Mouse (Mus musculus) heart, embryonic 10.5 days (tissue): ENCODE results near the gene Gnmt. TPM values are rescaled to one million over a fixed set of nuclear protein-coding genes. Genes with fewer than 3 reads are reported as not detected.

Experiments
- DNase-seq: peaks from one replicate; pipeline ENCODE4 v3.0.0-alpha.2; 2017; ENCODE audit warnings: low spot score
- H3K27ac ChIP-seq: fragments of 300-500 bp; sonication (generic); 2 replicates; pipeline ENCODE4 v1.5.1; 2016; ENCODE audit warnings: mild to moderate bottlenecking
- H3K27me3 ChIP-seq: fragments of 300-500 bp; sonication (generic); 2 replicates; pipeline ENCODE4 v1.6.1; 2016; ENCODE audit warnings: mild to moderate bottlenecking; ENCODE audit not compliant: poor library complexity, insufficient read depth, severe bottlenecking
- H3K36me3 ChIP-seq: fragments of 300-500 bp; sonication (generic); 2 replicates; pipeline ENCODE4 v1.6.1; 2016; ENCODE audit warnings: mild to moderate bottlenecking, moderate library complexity
- H3K4me1 ChIP-seq: fragments of 300-500 bp; sonication (generic); 2 replicates; pipeline ENCODE4 v1.6.1; 2016; ENCODE audit warnings: mild to moderate bottlenecking
- H3K4me3 ChIP-seq: fragments of 300-500 bp; sonication (generic); 2 replicates; pipeline ENCODE4 v1.5.1; 2016; ENCODE audit warnings: mild to moderate bottlenecking, moderate library complexity
- H3K9me3 ChIP-seq: fragments of 300-500 bp; sonication (generic); 2 replicates; pipeline ENCODE4 v1.6.1; 2016; ENCODE audit warnings: mild to moderate bottlenecking, moderate library complexity
- WGBS: fragments of 180-500 bp; shearing (Covaris S2); methylation state at CpG from one replicate; pipeline ENCODE4 v1.1.7; 2016; 5-methylcytosine and 5-hydroxymethylcytosine counted together
- polyA plus RNA-seq: library from polyadenylated mRNA; unstranded; fragments of >200 nt; fragmentation: Nextera tagmentation; extraction: Ambion mirVana; gene quantifications from 2 replicates; pipeline ENCODE4 v1.2.1, GENCODE M21; 2016

Gnmt gene
- polyA plus RNA-seq, 1 experiment from 2014 or later: 2.3 TPM

- H3K27me3 ChIP-seq: no peaks in the 10 kb centered on the region
- no peaks in the 10 kb centered on the region for H3K36me3 ChIP-seq
- H3K27ac ChIP-seq: no peak overlapping the region
- no peak overlapping the region for H3K4me3 ChIP-seq
- WGBS: 72% methylated on average over 12 of the region's 12 CpGs
- H3K9me3 ChIP-seq: no peaks in the 10 kb centered on the region
- DNase-seq: no peak
- peaks cover 3% of the 10 kb centered on the region for H3K4me1 ChIP-seq
Measured at GRCm38 (mm10) chr17:46758753-46759152, 29.8 kb upstream of the Gnmt start.

- Histone ChIP-seq H3K4me1 (peaks cover 17% of the 10 kb centered on the region), H3K36me3 (peaks cover 9% of the 10 kb centered on the region), H3K4me3 (peak within 1 kb of the TSS; percentile 82), H3K27me3 (no peaks in the 10 kb centered on the region), H3K27ac (peak within 1 kb of the TSS; percentile 92), H3K9me3 (no peaks in the 10 kb centered on the region)
- DNase-seq: peak; percentile 99
- WGBS: under 1% methylated on average over 58 of the region's 58 CpGs
Measured at GRCm38 (mm10) chr17:46751794-46752556, 23.0 kb upstream of the Gnmt start, which contains the start of gene Cnpy3. Gene Cnpy3, minus strand, starts transcription at chr17:46752214.

GRCm38 (mm10) chr17:46751056-46751793 is 22.3 kb upstream of the Gnmt start:
- Histone ChIP-seq H3K36me3 (peaks cover 17% of the 10 kb centered on the region), H3K4me3 (peak overlapping the region; percentile 82), H3K27me3 (no peaks in the 10 kb centered on the region), H3K4me1 (peaks cover 16% of the 10 kb centered on the region), H3K27ac (peak overlapping the region; percentile 92), H3K9me3 (no peaks in the 10 kb centered on the region)
- WGBS: 33% methylated on average over 16 of the region's 16 CpGs
- DNase-seq: peak; percentile 83

- DNase-seq: no peak
- H3K9me3 ChIP-seq: no peaks in the 10 kb centered on the region
- H3K4me1 ChIP-seq: peaks cover 14% of the 10 kb centered on the region
- WGBS: 94% methylated on average over 4 of the region's 4 CpGs
- H3K4me3 ChIP-seq: peak overlapping the region; percentile 82
- no peaks in the 10 kb centered on the region for H3K27me3 ChIP-seq
- peaks cover 22% of the 10 kb centered on the region for H3K36me3 ChIP-seq
- peak overlapping the region; percentile 92; the same call in 1 of the 2 replicates for H3K27ac ChIP-seq
Measured at GRCm38 (mm10) chr17:46750580-46750979, 21.6 kb upstream of the Gnmt start.

- 84% methylated on average over 5 of the region's 5 CpGs for whole genome bisulfite sequencing
- no peak overlapping the region for H3K27ac ChIP-seq
Measured at GRCm38 (mm10) chr17:46749282-46749681, 20.3 kb upstream of the Gnmt start.

GRCm38 (mm10) chr17:46747806-46748205 is 18.8 kb upstream of the Gnmt start:
- no peak for DNase-seq
- peaks cover 14% of the 10 kb centered on the region for H3K4me1 ChIP-seq

More at GRCm38 (mm10) chr17:46749282-46749681, 20.3 kb upstream of the Gnmt start:
- Histone ChIP-seq H3K4me3 (no peak overlapping the region), H3K36me3 (peaks cover 34% of the 10 kb centered on the region), H3K9me3 (no peaks in the 10 kb centered on the region), H3K27me3 (no peaks in the 10 kb centered on the region), H3K4me1 (peaks cover 14% of the 10 kb centered on the region)
- DNase-seq: no peak

GRCm38 (mm10) chr17:46747234-46747633 is 18.3 kb upstream of the Gnmt start:
- Histone ChIP-seq H3K27ac (no peak overlapping the region), H3K4me1 (peaks cover 9% of the 10 kb centered on the region), H3K9me3 (no peaks in the 10 kb centered on the region), H3K36me3 (peaks cover 53% of the 10 kb centered on the region), H3K4me3 (no peak overlapping the region), H3K27me3 (no peaks in the 10 kb centered on the region)
- no peak for DNase-seq
- 83% methylated on average over 8 of the region's 8 CpGs for WGBS

More at GRCm38 (mm10) chr17:46747806-46748205, 18.8 kb upstream of the Gnmt start:
- H3K27ac ChIP-seq: no peak overlapping the region
- WGBS: 89% methylated on average over 2 of the region's 2 CpGs
- H3K27me3 ChIP-seq: no peaks in the 10 kb centered on the region
- no peaks in the 10 kb centered on the region for H3K9me3 ChIP-seq
- H3K4me3 ChIP-seq: no peak overlapping the region
- peaks cover 49% of the 10 kb centered on the region for H3K36me3 ChIP-seq

- no peaks in the 10 kb centered on the region for H3K9me3 ChIP-seq
- H3K27ac ChIP-seq: no peak overlapping the region
- 87% methylated on average over 2 of the region's 2 CpGs for WGBS
- peaks cover 63% of the 10 kb centered on the region for H3K36me3 ChIP-seq
- no peak overlapping the region for H3K4me3 ChIP-seq
- peaks cover 1% of the 10 kb centered on the region; the same call in 1 of the 2 replicates for H3K4me1 ChIP-seq
- DNase-seq: no peak
- H3K27me3 ChIP-seq: no peaks in the 10 kb centered on the region
Measured at GRCm38 (mm10) chr17:46745506-46745905, 16.5 kb upstream of the Gnmt start.

- DNase-seq: no peak
- Histone ChIP-seq H3K36me3 (peaks cover 72% of the 10 kb centered on the region), H3K4me3 (no peak overlapping the region), H3K9me3 (no peaks in the 10 kb centered on the region), H3K27me3 (no peaks in the 10 kb centered on the region), H3K27ac (no peak overlapping the region), H3K4me1 (no peaks in the 10 kb centered on the region)
- WGBS: 89% methylated on average over 9 of the region's 9 CpGs
Measured at GRCm38 (mm10) chr17:46742986-46743385, 14.0 kb upstream of the Gnmt start.

GRCm38 (mm10) chr17:46741305-46741704 is 12.3 kb upstream of the Gnmt start:
- Histone ChIP-seq H3K4me3 (no peak overlapping the region), H3K27ac (no peak overlapping the region), H3K9me3 (no peaks in the 10 kb centered on the region), H3K36me3 (peaks cover 65% of the 10 kb centered on the region), H3K27me3 (no peaks in the 10 kb centered on the region), H3K4me1 (no peaks in the 10 kb centered on the region)
- DNase-seq: peak; percentile 85
- 88% methylated on average over 6 of the region's 6 CpGs for WGBS

GRCm38 (mm10) chr17:46736160-46736559 is 7.2 kb upstream of the Gnmt start:
- Histone ChIP-seq H3K27ac (no peak overlapping the region; the same call in 1 of the 2 replicates), H3K36me3 (peaks cover 38% of the 10 kb centered on the region), H3K27me3 (no peaks in the 10 kb centered on the region), H3K4me1 (no peaks in the 10 kb centered on the region), H3K4me3 (no peak overlapping the region), H3K9me3 (no peaks in the 10 kb centered on the region)
- DNase-seq: peak; percentile 73
- 63% methylated on average over 9 of the region's 10 CpGs for WGBS

GRCm38 (mm10) chr17:46735287-46735686 is 6.3 kb upstream of the Gnmt start:
- Histone ChIP-seq H3K36me3 (peaks cover 36% of the 10 kb centered on the region), H3K4me3 (no peak overlapping the region), H3K9me3 (no peaks in the 10 kb centered on the region), H3K27ac (no peak overlapping the region), H3K4me1 (no peaks in the 10 kb centered on the region), H3K27me3 (peaks cover 1% of the 10 kb centered on the region; the same call in 1 of the 2 replicates)
- WGBS: 88% methylated on average over 7 of the region's 7 CpGs
- DNase-seq: no peak

- Histone ChIP-seq H3K27me3 (peaks cover 14% of the 10 kb centered on the region), H3K36me3 (peaks cover 35% of the 10 kb centered on the region), H3K4me1 (peaks cover 2% of the 10 kb centered on the region; the same call in 1 of the 2 replicates), H3K4me3 (no peak overlapping the region), H3K27ac (no peak overlapping the region), H3K9me3 (no peaks in the 10 kb centered on the region)
- DNase-seq: no peak
- 91% methylated on average over 3 of the region's 3 CpGs for WGBS
Measured at GRCm38 (mm10) chr17:46734055-46734454, 5.1 kb upstream of the Gnmt start.
